Mouse (Mus musculus): ENCODE results near the gene Fgfr1op.
"Not testable (repeated sequence)": the region's sequence is repeated elsewhere in the genome, so short reads cannot be mapped to it uniquely, and the experiment has no call there.

Fgfr1op gene

DNA sequence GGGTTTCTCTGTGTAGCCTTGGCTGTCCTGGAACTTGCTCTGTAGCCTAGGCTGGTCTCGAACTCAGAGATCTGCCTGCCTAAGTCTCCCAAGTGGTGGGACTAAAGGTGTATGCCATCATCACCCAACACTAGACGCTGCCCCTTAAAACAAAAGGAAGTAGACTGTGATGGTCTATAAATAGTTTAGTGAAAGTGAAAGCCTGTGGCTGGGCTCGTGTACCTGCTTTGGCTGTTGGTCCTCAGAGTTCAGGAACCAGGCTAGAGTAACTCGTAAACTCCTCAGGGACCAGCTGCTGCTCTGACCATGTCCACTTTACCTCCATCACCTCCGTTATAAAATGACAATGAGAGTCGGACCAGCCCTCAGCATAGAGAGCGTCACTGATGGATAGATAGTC is 5.0 kb downstream of the Fgfr1op start:
- DNase-seq (ENCODE audit: low spot score) = no peak

- no peak for DNase-seq (ENCODE audit: low spot score)
Observed at GRCm38 (mm10) chr17:8171081-8171480, 5.8 kb downstream of the Fgfr1op start.

- no peak for DNase-seq (ENCODE audit: low spot score)
Observed at GRCm38 (mm10) chr17:8177090-8177489, 11.8 kb downstream of the Fgfr1op start.

GRCm38 (mm10) chr17:8183815-8184214 is 18.5 kb downstream of the Fgfr1op start:
- DNase-seq (ENCODE audit: low spot score) = no peak

DNA sequence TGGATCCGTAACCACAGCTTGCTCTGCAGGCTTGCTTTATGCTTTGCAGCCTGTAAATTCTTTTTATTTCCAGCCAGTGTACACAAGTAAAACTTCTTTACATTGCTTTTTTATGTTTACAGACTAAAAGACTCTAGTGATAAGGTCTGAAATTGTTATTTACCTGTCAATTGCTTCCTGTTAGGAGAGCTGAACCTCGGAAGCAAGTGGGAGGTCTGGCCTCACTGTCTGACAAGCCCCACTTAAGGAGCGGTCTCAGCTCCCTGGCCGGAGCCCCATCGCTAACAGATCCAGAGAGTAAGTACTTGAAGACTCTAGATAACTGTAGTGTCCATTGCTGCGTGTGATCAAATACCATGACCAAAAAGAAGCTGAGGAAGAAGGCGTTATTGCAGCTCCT is 18.9 kb downstream of the Fgfr1op start:
- DNase-seq (ENCODE audit: low spot score) = no peak

DNA sequence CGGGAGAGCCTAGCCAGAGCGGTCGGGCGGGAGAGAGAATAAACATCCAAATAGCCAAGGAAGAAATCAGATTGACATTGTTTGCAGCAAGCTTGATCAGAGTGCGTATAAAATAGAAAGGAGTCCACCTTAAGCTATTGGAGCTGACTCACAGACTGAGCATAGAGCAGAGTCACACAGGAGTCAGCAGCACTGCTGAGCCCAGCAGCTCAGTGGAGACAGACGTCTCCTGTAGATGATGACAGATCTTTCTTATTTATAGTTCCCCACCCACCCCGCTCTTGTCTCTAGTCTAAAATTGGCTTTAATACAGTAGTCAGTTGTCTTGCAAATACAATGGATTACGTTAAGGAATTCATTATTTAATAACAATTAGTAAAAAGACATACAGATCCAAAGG is 28.4 kb downstream of the Fgfr1op start:
- DNase-seq (ENCODE audit: low spot score) = no peak

GRCm38 (mm10) chr17:8195685-8196376 is 30.5 kb downstream of the Fgfr1op start:
- DNase-seq (ENCODE audit: low spot score) = no peak

GRCm38 (mm10) chr17:8197652-8198051 is 32.4 kb downstream of the Fgfr1op start:
- no peak for DNase-seq (ENCODE audit: low spot score)

DNA sequence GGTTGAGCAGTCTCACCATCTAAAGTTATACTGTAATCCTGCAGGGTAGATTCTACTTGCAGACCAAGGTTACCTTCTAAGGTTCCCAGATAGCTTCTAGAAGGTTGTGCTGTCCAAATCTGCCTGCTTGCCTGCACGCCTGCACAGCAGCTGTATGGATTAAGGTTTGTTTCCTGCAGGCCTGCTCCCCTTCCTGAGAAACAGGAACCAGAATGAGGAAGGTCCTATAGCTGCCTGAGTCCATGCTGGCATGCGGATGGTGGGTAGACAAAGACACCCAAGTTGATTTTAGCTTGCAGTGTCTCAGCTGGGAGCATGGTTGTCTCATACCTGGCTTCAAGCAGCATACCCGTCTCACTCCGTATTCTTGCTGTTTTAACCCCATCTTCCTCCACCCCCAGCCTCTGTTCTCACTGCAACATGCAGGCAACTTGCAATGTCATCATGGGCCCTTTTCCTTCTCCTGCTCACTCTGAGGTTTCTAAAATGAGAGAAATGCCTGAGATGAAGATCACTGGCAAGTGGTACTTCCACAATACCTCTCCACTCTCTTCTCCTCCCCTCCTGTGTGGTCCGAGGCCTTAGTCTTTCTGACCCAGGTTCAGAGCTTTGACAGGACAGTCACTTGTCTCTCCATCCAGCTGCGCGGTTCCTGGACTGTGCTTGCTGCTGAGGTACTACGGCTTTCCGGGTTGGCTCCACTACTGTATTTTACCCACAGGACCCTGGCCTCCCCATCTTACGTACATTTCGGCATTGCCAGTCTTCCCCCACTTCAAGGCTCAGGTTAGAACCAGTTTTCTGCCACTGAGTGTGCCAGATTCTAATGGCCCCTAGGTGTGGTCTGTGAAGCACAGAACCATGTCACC is 34.0 kb downstream of the Fgfr1op start:
- no peak for DNase-seq (ENCODE audit: low spot score)

DNA sequence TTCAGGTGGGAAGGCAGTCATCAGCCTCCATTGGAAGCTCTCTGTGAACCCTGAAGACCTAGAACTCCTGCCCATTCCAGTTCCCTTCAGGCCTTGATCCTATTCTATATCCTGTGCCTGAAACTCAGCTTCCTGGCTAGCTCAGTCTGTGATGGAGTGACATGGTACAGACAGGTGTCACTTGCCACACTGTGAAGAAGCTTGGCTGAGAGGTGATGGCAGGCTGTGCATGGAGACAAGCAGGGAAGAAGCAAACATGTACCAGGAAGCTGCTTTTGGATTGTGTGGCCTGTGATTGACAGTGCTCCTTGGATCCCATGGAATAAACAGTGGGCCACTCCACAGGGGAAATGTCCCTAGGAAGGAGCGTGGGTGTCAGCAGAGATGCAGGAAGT is 34.6 kb downstream of the Fgfr1op start:
- no peak for DNase-seq (ENCODE audit: low spot score)

GRCm38 (mm10) chr17:8203487-8203886 is 38.2 kb downstream of the Fgfr1op start:
- DNase-seq (ENCODE audit: low spot score) = no peak

- not testable (repeated sequence) for DNase-seq (ENCODE audit: low spot score)
Observed at GRCm38 (mm10) chr17:8205221-8205631, 39.9 kb downstream of the Fgfr1op start.

GRCm38 (mm10) chr17:8206691-8207090 is 41.4 kb downstream of the Fgfr1op start:
- no peak for DNase-seq (ENCODE audit: low spot score)

- no peak for DNase-seq (ENCODE audit: low spot score)
Observed at GRCm38 (mm10) chr17:8209696-8210095, 44.4 kb downstream of the Fgfr1op start.

DNA sequence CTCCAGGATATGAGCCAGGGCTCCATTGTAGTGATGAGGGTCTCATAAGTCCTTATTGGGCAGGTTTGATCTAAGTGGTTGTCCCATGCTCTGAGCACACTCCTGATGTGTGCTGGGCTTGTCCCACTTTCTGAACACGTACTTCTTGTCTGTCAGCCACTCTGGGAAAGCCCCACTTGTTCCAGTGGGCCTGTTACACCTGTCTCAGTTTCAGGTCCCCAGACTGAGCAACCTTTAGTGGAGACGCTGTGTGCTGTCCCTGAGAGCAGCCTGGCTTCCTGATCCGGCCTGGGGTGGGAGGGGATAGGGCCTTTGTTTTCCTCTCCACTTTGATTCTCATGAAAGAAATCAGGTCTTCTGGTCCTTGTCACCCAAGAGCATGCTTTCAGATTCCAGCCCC is 44.9 kb downstream of the Fgfr1op start:
- DNase-seq (ENCODE audit: low spot score) = no peak

- DNase-seq (ENCODE audit: low spot score) = no peak
Observed at GRCm38 (mm10) chr17:8210675-8211074, 45.4 kb downstream of the Fgfr1op start.

DNA sequence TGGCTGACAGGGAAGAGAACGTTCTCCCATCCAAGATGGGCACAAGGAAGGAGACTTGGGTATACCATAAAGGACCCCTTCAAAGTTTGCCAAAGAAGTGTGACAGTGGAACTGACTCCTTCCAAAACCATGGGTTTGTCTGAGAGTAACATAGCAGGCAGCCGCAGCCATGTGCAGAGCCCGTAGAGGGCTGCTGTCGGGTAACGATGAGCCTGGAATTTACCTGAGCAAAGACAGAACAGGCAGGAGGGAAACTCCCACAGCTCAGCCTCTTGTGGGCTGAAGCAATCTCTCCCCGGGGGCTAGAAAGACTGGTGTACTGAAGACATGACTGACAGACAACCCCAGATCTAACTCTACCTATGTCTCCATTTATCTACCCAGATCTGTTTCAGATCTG is 46.1 kb downstream of the Fgfr1op start:
- DNase-seq (ENCODE audit: low spot score) = no peak

DNA sequence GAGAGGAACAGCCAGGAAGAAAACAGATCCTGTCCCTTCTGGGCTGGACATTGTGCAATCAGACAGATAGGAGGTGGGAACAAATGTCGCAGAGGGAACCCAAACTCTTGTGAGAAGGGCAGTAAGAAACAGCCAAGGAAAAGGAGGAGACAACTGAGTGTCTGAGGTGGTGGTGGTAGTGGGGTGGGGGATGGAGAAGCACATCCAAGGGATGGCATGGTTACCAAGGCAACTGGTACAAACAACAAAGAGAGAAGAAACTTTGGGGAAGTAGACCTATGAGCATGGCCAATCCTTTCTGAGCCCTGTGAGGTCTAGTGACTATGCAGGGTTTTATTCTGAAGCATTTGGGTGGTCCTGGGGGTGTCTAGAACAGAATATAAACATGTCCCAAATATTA is 49.1 kb downstream of the Fgfr1op start:
- no peak for DNase-seq (ENCODE audit: low spot score)

DNA sequence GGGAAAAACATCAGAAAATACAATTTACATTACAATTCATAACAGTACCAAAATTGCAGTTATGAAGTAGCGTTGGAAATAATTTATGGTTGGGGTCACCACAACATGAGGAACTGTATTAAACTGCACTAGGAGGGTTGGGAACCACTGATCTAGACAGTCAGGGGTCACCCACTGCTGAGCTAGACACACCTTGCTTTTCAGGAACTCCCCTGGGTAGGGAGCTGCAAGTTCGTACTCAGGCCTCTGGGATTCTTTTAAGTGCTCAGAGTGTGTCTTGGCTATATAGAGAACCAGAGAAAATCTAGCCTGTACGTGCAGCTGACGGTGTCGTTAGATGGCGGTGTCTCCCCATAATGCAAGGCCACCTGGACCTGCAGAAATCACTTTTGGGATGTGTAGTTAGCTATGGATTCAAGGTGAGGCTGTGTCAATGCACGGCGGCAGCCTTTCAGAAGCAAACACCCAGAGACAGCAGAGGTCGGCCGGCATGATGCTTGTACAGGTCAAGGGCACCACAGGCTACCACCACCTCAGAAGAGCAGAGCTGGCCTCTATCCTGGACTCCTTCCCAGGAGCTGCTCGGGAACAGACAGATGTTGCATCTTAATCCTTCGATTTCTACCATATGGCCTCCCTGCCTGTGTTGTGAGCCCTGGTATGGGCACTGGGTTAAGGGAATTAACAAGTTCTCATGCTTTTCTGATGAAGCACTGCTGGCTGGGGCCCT is 49.9 kb downstream of the Fgfr1op start:
- no peak for DNase-seq (ENCODE audit: low spot score)

GRCm38 (mm10) chr17:8223225-8223624 is 57.9 kb downstream of the Fgfr1op start:
- DNase-seq (ENCODE audit: low spot score) = no peak

DNA sequence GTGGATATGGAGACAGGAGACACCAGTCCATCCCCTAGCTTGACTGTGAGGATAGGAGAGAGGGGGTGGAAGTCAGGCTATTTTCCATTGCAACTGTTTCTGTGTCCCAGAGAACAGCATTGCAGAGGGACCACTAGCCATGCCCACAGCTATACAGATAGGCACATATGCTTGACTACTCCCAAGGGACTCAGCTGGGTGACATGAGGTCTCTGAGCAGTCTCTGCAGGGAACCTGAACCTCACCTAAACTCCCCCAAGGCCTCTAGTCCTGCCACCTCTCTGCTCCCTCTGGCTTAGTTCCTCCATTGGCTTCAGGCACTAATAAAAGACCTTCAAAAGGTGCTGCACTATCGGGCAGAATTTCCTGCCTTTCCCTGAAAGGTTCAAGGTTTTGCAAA is 58.8 kb downstream of the Fgfr1op start:
- no peak for DNase-seq (ENCODE audit: low spot score)

DNA sequence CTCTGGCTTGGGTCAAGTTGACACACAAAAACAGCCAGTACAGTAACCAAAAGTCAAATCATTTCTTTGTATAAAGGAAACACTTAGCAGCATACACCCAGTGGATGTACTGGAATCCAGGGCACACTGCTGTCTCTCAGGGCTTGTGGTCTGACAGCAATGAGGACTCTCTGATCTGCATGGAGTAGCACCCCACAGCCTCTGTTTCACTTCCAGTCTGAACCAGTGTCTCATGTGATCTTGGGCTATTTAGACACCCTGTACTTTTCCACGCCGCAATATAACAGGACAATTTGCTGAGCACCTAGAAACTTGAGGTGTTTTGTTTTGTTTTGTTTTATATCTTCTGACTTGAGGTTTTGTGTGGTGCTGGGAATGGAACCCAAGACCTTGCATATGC is 59.9 kb downstream of the Fgfr1op start:
- DNase-seq (ENCODE audit: low spot score) = no peak

DNA sequence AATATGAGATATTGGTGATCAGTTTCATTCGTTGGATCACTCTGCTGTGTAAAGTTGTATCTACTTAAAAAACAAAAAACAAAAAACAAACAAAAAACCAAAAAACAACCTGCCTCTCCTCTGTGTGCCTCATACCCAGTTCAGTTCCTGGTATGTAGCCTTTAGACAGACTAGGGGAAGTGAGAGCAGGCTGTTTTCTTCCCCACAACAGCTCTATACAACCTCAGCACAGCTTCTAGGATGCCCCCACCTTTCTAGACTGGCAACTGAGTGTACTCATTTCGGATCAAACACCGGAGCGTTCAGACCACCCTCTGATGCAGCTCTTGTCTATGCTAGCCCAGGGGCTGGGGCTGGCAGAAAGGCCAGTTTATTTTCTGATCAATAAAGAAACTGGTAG is 60.4 kb downstream of the Fgfr1op start:
- no peak for DNase-seq (ENCODE audit: low spot score)

All from layer of hippocampus, adult 9-10 months (tissue).